Mouse (Mus musculus) lung, postnatal 0 days (tissue): ENCODE data around the gene Pum2. TPM values are rescaled to one million over a fixed set of nuclear protein-coding genes. Genes with fewer than 3 reads are reported as not detected.

ENCODE experiments used
- ATAC-seq: fragments of 200-750 bp; cut with Nextera tagmentation; 2 replicates; pipeline ENCODE4 v1.8.0; 2017; ENCODE audit warnings: moderate library complexity
- DNase-seq: peaks from one replicate; pipeline ENCODE4 v3.0.0-alpha.2; 2016; ENCODE audit warnings: low spot score
- H3K27ac ChIP-seq: fragments of 300-500 bp; sonication (generic); 2 replicates; pipeline ENCODE4 v1.5.1; 2014; ENCODE audit warnings: antibody characterized with exemption, mild to moderate bottlenecking, low read length, mixed read lengths
- H3K27me3 ChIP-seq: fragments of 300-500 bp; sonication (generic); replicated peaks from 2 replicates; pipeline ENCODE4 v1.6.1; 2014; ENCODE audit warnings: low read length, mixed read lengths; ENCODE audit not compliant: insufficient read depth
- H3K36me3 ChIP-seq: fragments of 300-500 bp; sonication (generic); 2 replicates; pipeline ENCODE4 v1.6.1; 2014; ENCODE audit warnings: low read length, mixed read lengths; ENCODE audit not compliant: insufficient read depth
- H3K4me1 ChIP-seq: fragments of 300-500 bp; sonication (generic); 2 replicates; pipeline ENCODE4 v1.6.1; 2014; ENCODE audit warnings: antibody characterized with exemption, low read depth, low read length, mixed read lengths; ENCODE audit not compliant: insufficient read depth
- H3K4me2 ChIP-seq: fragments of 300-500 bp; sonication (generic); replicated peaks from 2 replicates; pipeline ENCODE4 v1.6.1; 2014; ENCODE audit warnings: low read depth, mild to moderate bottlenecking, low read length, moderate library complexity, mixed read lengths
- H3K4me3 ChIP-seq: fragments of 300-500 bp; sonication (generic); 2 replicates; pipeline ENCODE4 v1.5.1; 2014; ENCODE audit warnings: low read depth, low read length
- H3K9ac ChIP-seq: fragments of 300-500 bp; sonication (generic); replicated peaks from 2 replicates; pipeline ENCODE4 v1.6.1; 2014; ENCODE audit warnings: low read depth, mild to moderate bottlenecking
- H3K9me3 ChIP-seq: fragments of 300-500 bp; sonication (generic); 2 replicates; pipeline ENCODE4 v1.6.1; 2016; ENCODE audit warnings: low read length, mixed read lengths
- CTCF ChIP-seq: IDR thresholded peaks from 2 replicates; pipeline ENCODE4 v1.5.1; 2016; ENCODE audit warnings: antibody characterized with exemption, mild to moderate bottlenecking
- EP300 ChIP-seq: IDR thresholded peaks from 2 replicates; pipeline ENCODE4 v1.6.1; 2016; ENCODE audit warnings: antibody characterized with exemption, mild to moderate bottlenecking, control low read depth
- WGBS: fragments of 180-500 bp; shearing (Covaris S2); extraction: QIAGEN DNeasy Blood & Tissue Kit; methylation state at CpG from one replicate; pipeline ENCODE4 v1.1.7; 2014; 5-methylcytosine and 5-hydroxymethylcytosine counted together
- polyA plus RNA-seq: library from polyadenylated mRNA; unstranded; fragments of >200 nt; fragmentation: Nextera tagmentation; extraction: Ambion mirVana; gene quantifications from 2 replicates; pipeline ENCODE4 v1.2.1, GENCODE M21; 2015

Pum2 gene
- polyA plus RNA-seq, 1 experiment from 2014 or later = 26.9 TPM

DNA sequence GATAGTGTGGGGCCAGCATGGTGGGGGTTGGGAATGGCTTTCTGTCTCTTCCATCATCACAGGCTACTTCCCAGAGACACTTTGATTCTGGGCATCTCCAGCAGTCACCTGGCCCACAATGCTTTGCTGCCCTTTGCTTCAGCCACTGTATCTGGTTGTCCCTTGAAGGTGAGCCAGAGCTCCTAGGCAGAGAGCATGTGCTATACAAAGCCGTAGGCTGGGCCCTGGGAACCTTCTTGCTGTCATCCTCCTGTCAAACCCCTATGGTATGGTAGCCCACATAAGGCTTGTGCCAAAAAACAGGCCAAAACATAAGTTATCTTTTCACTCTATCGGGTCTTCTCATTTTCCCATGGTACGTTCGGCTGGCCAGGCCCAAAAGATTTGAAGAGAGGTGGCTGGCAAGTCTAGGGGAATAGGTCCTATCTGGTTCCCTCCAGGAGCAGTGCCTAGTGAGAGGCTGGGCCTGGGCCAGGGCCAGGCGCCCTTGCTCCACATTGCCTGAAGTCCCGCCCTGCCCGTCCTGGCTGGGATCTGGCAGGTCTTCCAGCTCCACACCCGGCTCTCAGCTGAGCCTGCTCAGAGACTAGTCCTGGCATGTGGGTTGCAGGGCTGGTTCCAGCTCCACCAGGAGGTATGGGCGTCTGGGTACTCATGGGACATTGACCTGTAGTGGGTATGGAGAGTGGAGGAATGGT is 107.9 kb downstream of the Pum2 start:
- peak overlapping the region; percentile 11; the same call in 1 of the 2 replicates for H3K4me2 ChIP-seq
- TF ChIP-seq CTCF = no peak
- no peak for TF ChIP-seq EP300
- H3K36me3 ChIP-seq = no peaks in the 10 kb centered on the region
- H3K4me3 ChIP-seq = no peak overlapping the region
- 51% methylated on average over 9 of the region's 9 CpGs for WGBS
- H3K27me3 ChIP-seq = no peaks in the 10 kb centered on the region
- peak overlapping the region; percentile 48 for H3K27ac ChIP-seq
- ATAC-seq = peak; percentile 80
- peak; percentile 81 for DNase-seq
- no peak overlapping the region for H3K9ac ChIP-seq
- H3K9me3 ChIP-seq = no peaks in the 10 kb centered on the region
- H3K4me1 ChIP-seq = peaks cover 13% of the 10 kb centered on the region; the same call in 1 of the 2 replicates

DNA sequence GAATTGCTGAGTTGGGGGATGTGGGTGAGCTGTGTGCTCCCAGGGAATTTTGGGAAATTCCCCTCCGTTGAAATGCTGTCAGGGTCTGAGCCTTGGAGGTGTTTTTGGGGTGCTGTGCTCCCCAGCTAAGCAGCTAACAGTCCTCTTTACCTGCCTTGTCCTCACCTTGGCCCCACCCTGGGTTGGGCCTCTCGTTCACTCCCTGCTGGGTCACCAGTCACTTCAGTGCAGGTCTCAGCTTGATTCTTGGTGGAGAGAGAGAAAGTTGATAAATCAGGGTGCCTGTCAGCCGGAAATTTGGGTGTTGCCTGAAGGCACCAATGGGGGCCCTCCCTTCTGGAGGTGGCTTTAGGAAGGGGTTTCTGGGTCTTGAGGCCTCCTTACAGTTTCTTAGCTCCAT is 108.6 kb downstream of the Pum2 start:
- ATAC-seq = peak; percentile 29; the same call in 1 of the 2 replicates
- Histone ChIP-seq H3K4me3 (no peak overlapping the region), H3K9me3 (no peaks in the 10 kb centered on the region), H3K27ac (peak overlapping the region; percentile 48), H3K4me1 (peaks cover 7% of the 10 kb centered on the region; the same call in 1 of the 2 replicates), H3K27me3 (no peaks in the 10 kb centered on the region), H3K4me2 (0 out of 2 replicates have a peak overlapping the region, but pooled peaks have one; percentile 11), H3K9ac (no peak overlapping the region), H3K36me3 (no peaks in the 10 kb centered on the region)
- 62% methylated on average over 3 of the region's 3 CpGs for WGBS
- TF ChIP-seq CTCF = no peak
- no peak for TF ChIP-seq EP300
- peak; percentile 47 for DNase-seq

DNA sequence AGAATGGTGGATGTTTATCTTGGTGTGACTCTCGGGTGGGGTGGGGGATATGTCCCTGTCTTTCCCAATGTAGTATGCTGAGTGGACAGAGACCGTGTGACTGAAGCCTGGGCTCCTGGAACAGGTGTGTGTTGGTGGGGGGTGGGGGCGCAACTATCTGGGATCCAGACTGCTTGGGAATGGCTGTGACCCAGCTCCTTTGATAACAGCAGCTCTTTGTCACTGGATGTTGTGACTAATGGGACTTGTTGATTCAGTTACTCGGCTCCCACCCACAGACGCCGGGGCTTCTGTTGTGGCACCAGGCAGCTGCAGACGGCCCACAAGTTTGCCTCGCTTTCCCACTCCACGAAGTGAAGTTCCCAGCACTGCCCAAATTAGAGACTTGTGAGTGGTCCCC is 110.3 kb downstream of the Pum2 start:
- H3K9me3 ChIP-seq = no peaks in the 10 kb centered on the region
- no peak overlapping the region for H3K4me2 ChIP-seq
- H3K27ac ChIP-seq = no peak overlapping the region
- H3K4me3 ChIP-seq = no peak overlapping the region
- DNase-seq = no peak
- H3K9ac ChIP-seq = no peak overlapping the region
- ATAC-seq = no peak
- H3K4me1 ChIP-seq = peaks cover 7% of the 10 kb centered on the region; the same call in 1 of the 2 replicates
- 52% methylated on average over 9 of the region's 9 CpGs for WGBS
- H3K27me3 ChIP-seq = no peaks in the 10 kb centered on the region
- H3K36me3 ChIP-seq = no peaks in the 10 kb centered on the region
- no peak for TF ChIP-seq EP300
- TF ChIP-seq CTCF = no peak

DNA sequence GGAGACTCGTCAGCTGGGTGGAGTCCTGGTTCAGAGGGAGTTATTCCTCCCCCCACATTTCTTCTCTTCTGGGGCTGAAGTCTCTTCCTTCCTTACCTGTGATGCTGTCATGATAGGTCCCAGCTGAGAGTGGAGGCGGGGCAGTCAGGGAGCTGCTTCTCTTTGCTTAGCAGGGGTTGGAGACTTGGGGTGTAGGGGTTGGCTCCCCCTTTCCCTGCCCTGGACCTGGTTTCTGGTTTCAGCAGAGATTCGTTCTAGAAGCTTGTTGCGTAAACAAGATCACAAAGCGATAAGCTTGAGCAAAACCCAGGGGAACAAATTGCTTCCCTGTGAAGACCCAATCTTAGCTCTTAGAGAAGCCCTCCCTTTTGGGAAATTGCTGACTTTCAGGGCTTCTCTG is 112.5 kb downstream of the Pum2 start:
- peaks cover 4% of the 10 kb centered on the region; the same call in 1 of the 2 replicates for H3K4me1 ChIP-seq
- H3K9ac ChIP-seq = no peak overlapping the region
- DNase-seq = no peak
- no peaks in the 10 kb centered on the region for H3K9me3 ChIP-seq
- WGBS = 54% methylated on average over 5 of the region's 5 CpGs
- no peak overlapping the region for H3K4me3 ChIP-seq
- peak overlapping the region; percentile 39 for H3K27ac ChIP-seq
- ATAC-seq = no peak
- no peaks in the 10 kb centered on the region for H3K27me3 ChIP-seq
- TF ChIP-seq CTCF (no peak), EP300 (no peak)
- no peaks in the 10 kb centered on the region; the same call in 1 of the 2 replicates for H3K36me3 ChIP-seq
- H3K4me2 ChIP-seq = no peak overlapping the region

- TF ChIP-seq CTCF = no peak
- no peak for TF ChIP-seq EP300
- DNase-seq = no peak
- no peak overlapping the region for H3K4me2 ChIP-seq
- peak; percentile 22; the same call in 1 of the 2 replicates for ATAC-seq
- H3K9me3 ChIP-seq = no peaks in the 10 kb centered on the region
- H3K4me3 ChIP-seq = no peak overlapping the region
- WGBS = 57% methylated on average over 12 of the region's 12 CpGs
- no peaks in the 10 kb centered on the region; the same call in 1 of the 2 replicates for H3K4me1 ChIP-seq
- H3K9ac ChIP-seq = no peak overlapping the region
- no peaks in the 10 kb centered on the region; the same call in 1 of the 2 replicates for H3K36me3 ChIP-seq
- peak overlapping the region; percentile 39 for H3K27ac ChIP-seq
- H3K27me3 ChIP-seq = no peaks in the 10 kb centered on the region
Measured at GRCm38 (mm10) chr12:8786984-8787730, 113.2 kb downstream of the Pum2 start.

DNA sequence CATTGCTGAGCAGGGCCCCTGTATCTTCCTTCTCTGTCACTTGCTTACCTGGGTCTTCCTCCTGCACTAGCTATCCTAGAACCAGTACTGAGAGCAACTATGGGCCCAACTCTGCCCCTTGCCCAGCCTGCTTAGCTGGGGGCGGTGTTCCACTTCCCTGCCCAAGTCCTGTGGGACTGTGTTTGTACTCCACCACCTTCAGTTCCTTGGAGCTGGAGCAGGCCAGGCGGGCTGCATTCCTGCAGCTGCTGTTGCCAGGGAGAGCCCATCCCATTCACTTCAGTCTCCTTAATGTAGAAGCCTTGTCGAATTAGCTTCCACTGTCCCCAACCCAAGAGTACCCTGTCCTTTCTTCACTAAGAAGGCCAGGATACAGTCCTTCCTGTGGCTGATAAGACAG is 114.5 kb downstream of the Pum2 start:
- Histone ChIP-seq H3K4me1 (no peaks in the 10 kb centered on the region; the same call in 1 of the 2 replicates), H3K9me3 (no peaks in the 10 kb centered on the region), H3K9ac (no peak overlapping the region), H3K27ac (peak overlapping the region; percentile 57; the same call in 1 of the 2 replicates), H3K27me3 (no peaks in the 10 kb centered on the region), H3K4me2 (no peak overlapping the region), H3K4me3 (no peak overlapping the region), H3K36me3 (no peaks in the 10 kb centered on the region; the same call in 1 of the 2 replicates)
- DNase-seq (peak; percentile 46), ATAC-seq (peak; percentile 59)
- TF ChIP-seq CTCF (no peak), EP300 (no peak)
- WGBS = 53% methylated on average over 3 of the region's 3 CpGs
